Mouse (Mus musculus): ENCODE results near the gene Rtp4.

- no peak for TF ChIP-seq POLR2A (IDR thresholded peaks at IDR 0.05; ENCODE audit: borderline replicate concordance, low read depth, low read length)
- TF ChIP-seq CTCF (IDR thresholded peaks at IDR 0.05; ENCODE audit: low read depth, low read length): no peak
These were observed 36.8 kb upstream of the Rtp4 start for GRCm38 (mm10) chr16:23483292-23483691.
